Mouse (Mus musculus): ENCODE measurements around the gene Sp1. TPM values are rescaled to one million over a fixed set of nuclear protein-coding genes. Genes with fewer than 3 reads are reported as not detected.

Sp1 gene
- polyA plus RNA-seq, 1 experiment, result 11.7 TPM

GRCm38 (mm10) chr15:102450928-102451327 lies 45.0 kb downstream of the Sp1 start:
- H3K27me3 ChIP-seq (ENCODE audit: control insufficient read depth, insufficient read depth, insufficient read length), result no peaks in the 10 kb centered on the region
- no peak overlapping the region for H3ac ChIP-seq (ENCODE audit: control insufficient read depth, insufficient read length)
- H3K4me3 ChIP-seq, result no peak overlapping the region
- no peaks in the 10 kb centered on the region for H3K36me3 ChIP-seq (ENCODE audit: control insufficient read depth, insufficient read depth)
- no peaks in the 10 kb centered on the region for H3K79me2 ChIP-seq (ENCODE audit: control insufficient read depth, insufficient read depth)
- TF ChIP-seq REST (IDR thresholded peaks at IDR 0.05; ENCODE audit: insufficient read depth, insufficient read length) (no peak), CEBPB (IDR thresholded peaks at IDR 0.05; ENCODE audit: insufficient read depth, poor library complexity, severe bottlenecking) (no peak), POLR2A (IDR thresholded peaks at IDR 0.05; ENCODE audit: insufficient read length, low read depth) (no peak), MAX (IDR thresholded peaks at IDR 0.05; ENCODE audit: low read depth) (no peak), E2F4 (IDR thresholded peaks at IDR 0.05; ENCODE audit: insufficient read depth) (no peak), TCF12 (IDR thresholded peaks at IDR 0.05; ENCODE audit: insufficient read depth, poor library complexity, severe bottlenecking) (no peak)
- H3K4me2 ChIP-seq (ENCODE audit: low read depth), result no peak overlapping the region

GRCm38 (mm10) chr15:102451666-102452430 lies 45.9 kb downstream of the Sp1 start:
- H3K4me3 ChIP-seq, result no peak overlapping the region
- no peaks in the 10 kb centered on the region for H3K27me3 ChIP-seq (ENCODE audit: control insufficient read depth, insufficient read depth, insufficient read length)
- H3K36me3 ChIP-seq (ENCODE audit: control insufficient read depth, insufficient read depth), result no peaks in the 10 kb centered on the region
- H3K79me2 ChIP-seq (ENCODE audit: control insufficient read depth, insufficient read depth), result no peaks in the 10 kb centered on the region
- TF ChIP-seq REST (IDR thresholded peaks at IDR 0.05; ENCODE audit: insufficient read depth, insufficient read length) (no peak), POLR2A (IDR thresholded peaks at IDR 0.05; ENCODE audit: insufficient read length, low read depth) (no peak), SRF (IDR thresholded peaks at IDR 0.05; ENCODE audit: control insufficient read depth, insufficient read length, low read depth) (no peak), E2F4 (IDR thresholded peaks at IDR 0.05; ENCODE audit: insufficient read depth) (no peak), MYOD1 (IDR thresholded peaks at IDR 0.05; ENCODE audit: control insufficient read depth in 1 of 3, insufficient read length in 2 of 3, low read depth in 2 of 3) (no peak), USF1 (IDR thresholded peaks at IDR 0.05; ENCODE audit: low read depth) (no peak)
- no peak overlapping the region for H3K4me2 ChIP-seq (ENCODE audit: low read depth)
- no peak overlapping the region for H3ac ChIP-seq (ENCODE audit: control insufficient read depth, insufficient read length)

GRCm38 (mm10) chr15:102455993-102456392 lies 50.0 kb downstream of the Sp1 start:
- no peak overlapping the region for H3K4me2 ChIP-seq (ENCODE audit: low read depth)
- TF ChIP-seq USF1 (IDR thresholded peaks at IDR 0.05; ENCODE audit: low read depth), result no peak
- no peak for TF ChIP-seq MYOD1 (IDR thresholded peaks at IDR 0.05; ENCODE audit: control insufficient read depth in 1 of 3, insufficient read length in 2 of 3, low read depth in 2 of 3)
- no peak for TF ChIP-seq POLR2AphosphoS2 (IDR thresholded peaks at IDR 0.05; ENCODE audit: insufficient read length, low read depth)
- TF ChIP-seq SRF (IDR thresholded peaks at IDR 0.05; ENCODE audit: control insufficient read depth, insufficient read length, low read depth), result no peak
- no peak for TF ChIP-seq MYOG (IDR thresholded peaks at IDR 0.05; ENCODE audit: control insufficient read depth in 1 of 3, insufficient read depth in 1 of 3, insufficient read length in 2 of 3, low read depth in 2 of 3)
- TF ChIP-seq MAX (IDR thresholded peaks at IDR 0.05; ENCODE audit: low read depth), result no peak
- TF ChIP-seq TCF3 (IDR thresholded peaks at IDR 0.05; ENCODE audit: insufficient read length, low read depth), result no peak

GRCm38 (mm10) chr15:102458050-102458736 lies 52.2 kb downstream of the Sp1 start:
- Histone ChIP-seq H3K27me3 (ENCODE audit: control insufficient read depth, insufficient read depth, insufficient read length) (no peaks in the 10 kb centered on the region), H3K36me3 (ENCODE audit: control insufficient read depth, insufficient read depth) (peaks cover 8% of the 10 kb centered on the region), H3K79me2 (ENCODE audit: control insufficient read depth, insufficient read depth) (peaks cover 14% of the 10 kb centered on the region), H3K4me3 (peak overlapping the region; percentile 65), H3ac (ENCODE audit: control insufficient read depth, insufficient read length) (no peak overlapping the region), H3K4me2 (ENCODE audit: low read depth) (peak overlapping the region; percentile 93)
- TF ChIP-seq CEBPB (IDR thresholded peaks at IDR 0.05; ENCODE audit: insufficient read depth, poor library complexity, severe bottlenecking) (no peak), POLR2AphosphoS2 (IDR thresholded peaks at IDR 0.05; ENCODE audit: insufficient read length, low read depth) (no peak), E2F4 (IDR thresholded peaks at IDR 0.05; ENCODE audit: insufficient read depth) (no peak), SRF (IDR thresholded peaks at IDR 0.05; ENCODE audit: control insufficient read depth, insufficient read length, low read depth) (no peak), TCF12 (IDR thresholded peaks at IDR 0.05; ENCODE audit: insufficient read depth, poor library complexity, severe bottlenecking) (no peak), USF1 (IDR thresholded peaks at IDR 0.05; ENCODE audit: low read depth) (no peak), MAX (IDR thresholded peaks at IDR 0.05; ENCODE audit: low read depth) (no peak), MYOG (IDR thresholded peaks at IDR 0.05; ENCODE audit: control insufficient read depth in 1 of 3, insufficient read depth in 1 of 3, insufficient read length in 2 of 3, low read depth in 2 of 3) (no peak), POLR2A (IDR thresholded peaks at IDR 0.05; ENCODE audit: insufficient read length, low read depth) (no peak), TCF3 (IDR thresholded peaks at IDR 0.05; ENCODE audit: insufficient read length, low read depth) (no peak), MYOD1 (IDR thresholded peaks at IDR 0.05; ENCODE audit: control insufficient read depth in 1 of 3, insufficient read length in 2 of 3, low read depth in 2 of 3) (no peak), REST (IDR thresholded peaks at IDR 0.05; ENCODE audit: insufficient read depth, insufficient read length) (no peak)

More at GRCm38 (mm10) chr15:102455993-102456392, 50.0 kb downstream of the Sp1 start:
- Histone ChIP-seq H3K4me3 (no peak overlapping the region), H3K36me3 (ENCODE audit: control insufficient read depth, insufficient read depth) (no peaks in the 10 kb centered on the region), H3K79me2 (ENCODE audit: control insufficient read depth, insufficient read depth) (peaks cover 14% of the 10 kb centered on the region), H3ac (ENCODE audit: control insufficient read depth, insufficient read length) (no peak overlapping the region), H3K27me3 (ENCODE audit: control insufficient read depth, insufficient read depth, insufficient read length) (no peaks in the 10 kb centered on the region)

GRCm38 (mm10) chr15:102458904-102459317 lies 53.0 kb downstream of the Sp1 start, which contains the start of gene Prr13:
Gene Prr13, plus strand, starts transcription at chr15:102459028.
- peaks cover 13% of the 10 kb centered on the region for H3K36me3 ChIP-seq (ENCODE audit: control insufficient read depth, insufficient read depth)
- peaks cover 14% of the 10 kb centered on the region for H3K79me2 ChIP-seq (ENCODE audit: control insufficient read depth, insufficient read depth)
- peak within 1 kb of the TSS; percentile 93 for H3K4me2 ChIP-seq (ENCODE audit: low read depth)
- peak within 1 kb of the TSS; percentile 65 for H3K4me3 ChIP-seq
- H3K27me3 ChIP-seq (ENCODE audit: control insufficient read depth, insufficient read depth, insufficient read length), result no peaks in the 10 kb centered on the region
- TF ChIP-seq POLR2AphosphoS2 (IDR thresholded peaks at IDR 0.05; ENCODE audit: insufficient read length, low read depth), result peak; percentile 86
- TF ChIP-seq USF1 (IDR thresholded peaks at IDR 0.05; ENCODE audit: low read depth), result peak; percentile 40
- TF ChIP-seq CEBPB (IDR thresholded peaks at IDR 0.05; ENCODE audit: insufficient read depth, poor library complexity, severe bottlenecking), result peak; percentile 89
- TF ChIP-seq TCF3 (IDR thresholded peaks at IDR 0.05; ENCODE audit: insufficient read length, low read depth), result no peak
- no peak for TF ChIP-seq MYOD1 (IDR thresholded peaks at IDR 0.05; ENCODE audit: control insufficient read depth in 1 of 3, insufficient read length in 2 of 3, low read depth in 2 of 3)
- TF ChIP-seq POLR2A (IDR thresholded peaks at IDR 0.05; ENCODE audit: insufficient read length, low read depth), result peak; percentile 80
- TF ChIP-seq E2F4 (IDR thresholded peaks at IDR 0.05; ENCODE audit: insufficient read depth), result no peak
- no peak for TF ChIP-seq REST (IDR thresholded peaks at IDR 0.05; ENCODE audit: insufficient read depth, insufficient read length)
- no peak for TF ChIP-seq TCF12 (IDR thresholded peaks at IDR 0.05; ENCODE audit: insufficient read depth, poor library complexity, severe bottlenecking)
- no peak for TF ChIP-seq MAX (IDR thresholded peaks at IDR 0.05; ENCODE audit: low read depth)
- H3ac ChIP-seq (ENCODE audit: control insufficient read depth, insufficient read length), result no peak within 1 kb of the TSS
